In genomic region chr5:119741116-119741515, GRCm38 (mm10) we compare ENCODE assay signal across 8 mouse cellular contexts.
DNase-seq lines count a peak whose midpoint lies in the region; ATAC-seq and TF ChIP-seq lines count a peak whose summit lies in the region.

No protein-coding gene starts in this region.

- H3K9ac ChIP-seq in lung, embryonic 15.5 days: no peak overlapping the region

- no peak overlapping the region for H3K27ac ChIP-seq in gastrocnemius, adult 2 months
- no peak overlapping the region for H3K27ac ChIP-seq in lung, embryonic 15.5 days

- H3K4me3 ChIP-seq in gastrocnemius, adult 2 months: no peak overlapping the region
- H3K4me3 ChIP-seq in lung, embryonic 15.5 days: no peak overlapping the region

- DNase-seq in gastrocnemius, adult 2 months: peak; percentile 46
- no peak for DNase-seq in gastrocnemius, adult 8-10 months (ENCODE audit: low spot score in 2 of 2)
- peak; percentile 1 for DNase-seq in Patski (ENCODE audit: low read depth, low spot score)
- DNase-seq in cerebellum, adult 9-11 months: peak; percentile 4
- DNase-seq in frontal cortex, postnatal 36 days (ENCODE audit: low spot score in 2 of 2): peak; percentile 50 to 54
- peak; percentile 41 for DNase-seq in kidney, postnatal 14 days
- peak; percentile 49 to 76 for DNase-seq in right cerebral cortex, postnatal 10 days (ENCODE audit: low spot score in 2 of 2)

- peaks cover 15% of the 10 kb centered on the region; the same call in 1 of the 2 replicates for H3K4me1 ChIP-seq in lung, embryonic 15.5 days

- peak; percentile 74 for ATAC-seq in Patski
- peak; percentile 60 for ATAC-seq in lung, embryonic 15.5 days (ENCODE audit: borderline replicate concordance, extremely low read depth, low FRiP score, low TSS enrichment)

- in situ Hi-C loops in Patski (cut with MboI; ENCODE audit: low pct_unique_long_range_greater_than_20kb): no loop called here

- H3K4me2 ChIP-seq in lung, embryonic 15.5 days: peak overlapping the region; percentile 43

- CTCF ChIA-PET in Patski (lab: Charles Lee): interaction anchor here (0.9 to 1.8 kb wide), 3 partner anchors 9 to 362 kb away, joined by 4 to 6 read pairs (median 4); no protein-coding TSS in a partner anchor

- intact Hi-C loops in gastrocnemius, adult 2 months (cut with DNase I): loop anchor here (2.0 kb wide), 1 partner anchor 348 kb away; no protein-coding TSS in a partner anchor

- WGBS in lung, embryonic 15.5 days: 2% methylated on average over 6 of the region's 6 CpGs

- TF ChIP-seq CTCF in gastrocnemius, adult 2 months (IDR thresholded peaks at IDR 0.05): peak; percentile 76
- peak; percentile 78 for TF ChIP-seq CTCF in Patski (IDR thresholded peaks at IDR 0.05)

- H3K9me3 ChIP-seq in lung, embryonic 15.5 days: no peaks in the 10 kb centered on the region

- POLR2A ChIA-PET in Patski (lab: Charles Lee): no interaction called here

- H3K27me3 ChIP-seq in Patski: peaks cover 5% of the 10 kb centered on the region
- H3K27me3 ChIP-seq in lung, embryonic 15.5 days: no peaks in the 10 kb centered on the region

- no peaks in the 10 kb centered on the region for H3K36me3 ChIP-seq in lung, embryonic 15.5 days

Comparison
In these comparisons a context has a peak if more than half of its experiments do, and no peak if none do; other contexts are left out.
1. DNase-seq: peak in gastrocnemius, adult 2 months (single experiment), Patski (single experiment), cerebellum, adult 9-11 months (single experiment), frontal cortex, postnatal 36 days (2 of 2), kidney, postnatal 14 days (single experiment) and right cerebral cortex, postnatal 10 days (2 of 2); none in gastrocnemius, adult 8-10 months (0 of 2).